ENCODE assay signal across 19 mouse cellular contexts in genomic region chr16:73404509-73404908, GRCm38 (mm10).
DNase-seq lines count a peak whose midpoint lies in the region; ATAC-seq and TF ChIP-seq lines count a peak whose summit lies in the region.
"Had no signal": no experiment of that assay in that cellular context is flagged by ENCODE, and none has a peak within 500 bp of the region (broad histone marks: within the 10 kb centered on the region; RNA-seq: fewer than 3 reads in every experiment).

No protein-coding gene starts in this region.

- H3K4me1 ChIP-seq in lung, embryonic 14.5 days (ENCODE audit: insufficient read depth): no peaks in the 10 kb centered on the region
- peaks cover 3% of the 10 kb centered on the region; the same call in 1 of the 2 replicates for H3K4me1 ChIP-seq in forebrain, embryonic 14.5 days (ENCODE audit: control insufficient read depth, insufficient read depth, low read length)
- no peaks in the 10 kb centered on the region for H3K4me1 ChIP-seq in limb, embryonic 14.5 days (ENCODE audit: control insufficient read depth, insufficient read depth, low read length)
- H3K4me1 ChIP-seq: embryonic facial prominence, embryonic 13.5 days; heart, embryonic 13.5 days had no signal

- no peaks in the 10 kb centered on the region for H3K27me3 ChIP-seq in lung, embryonic 14.5 days (ENCODE audit: insufficient read depth, low read length)
- H3K27me3 ChIP-seq in forebrain, embryonic 14.5 days (replicated peaks; ENCODE audit: control insufficient read depth, insufficient read depth, low read length): no peaks in the 10 kb centered on the region
- no peaks in the 10 kb centered on the region for H3K27me3 ChIP-seq in limb, embryonic 14.5 days (ENCODE audit: control insufficient read depth, insufficient read depth, low read length)
- H3K27me3 ChIP-seq: embryonic facial prominence, embryonic 13.5 days; heart, embryonic 13.5 days; midbrain, embryonic 15.5 days had no signal

- H3K27ac ChIP-seq in lung, embryonic 14.5 days (ENCODE audit: low read depth): no peak overlapping the region
- H3K27ac ChIP-seq in forebrain, embryonic 14.5 days (ENCODE audit: low read depth, low read length): no peak overlapping the region
- no peak overlapping the region for H3K27ac ChIP-seq in layer of hippocampus, adult 2 months
- no peak overlapping the region for H3K27ac ChIP-seq in limb, embryonic 14.5 days (replicated peaks; ENCODE audit: low read depth, low read length)
- H3K27ac ChIP-seq: embryonic facial prominence, embryonic 13.5 days; heart, embryonic 13.5 days; macrophage; midbrain, embryonic 15.5 days had no signal

- intact Hi-C loops in gastrocnemius, postnatal 14 days (cut with DNase I; ENCODE audit: low total_unique reads): no loop called here

- WGBS in lung, embryonic 14.5 days: 38% methylated on average over 3 of the region's 3 CpGs
- 38% methylated on average over 3 of the region's 3 CpGs for WGBS in forebrain, embryonic 14.5 days
- WGBS in limb, embryonic 14.5 days: 33% methylated on average over 3 of the region's 3 CpGs

- peak; percentile 4 for DNase-seq in lung, embryonic 14.5 days
- DNase-seq in lung, postnatal 36 days: no peak
- peak; percentile 51 for DNase-seq in forebrain, embryonic 14.5 days (ENCODE audit: low spot score)
- peak; percentile 28 to 33 for DNase-seq in layer of hippocampus, adult 2 months (ENCODE audit: low spot score in 2 of 2)
- no peak for DNase-seq in limb, embryonic 14.5 days (ENCODE audit: low spot score)
- no peak for DNase-seq in adrenal gland, postnatal 10 days
- no peak for DNase-seq in gastrocnemius, postnatal 14 days
- no peak for DNase-seq in right cerebral cortex, adult 18-20 months
- DNase-seq: adrenal gland, postnatal 14 days; cerebellum, postnatal 25 days; gastrocnemius, postnatal 36 days; kidney, adult 8-10 months; kidney, postnatal 4 days; thymus, postnatal 4 days had no signal

- TF ChIP-seq POLR2A in limb, embryonic 14.5 days (IDR thresholded peaks at IDR 0.05; ENCODE audit: borderline replicate concordance, extremely low read depth, insufficient read depth, insufficient read length): no peak

- no peak overlapping the region for H3K4me3 ChIP-seq in lung, embryonic 14.5 days (ENCODE audit: low read depth, low read length)
- no peak overlapping the region for H3K4me3 ChIP-seq in forebrain, embryonic 14.5 days (ENCODE audit: low read depth, low read length)
- H3K4me3 ChIP-seq in layer of hippocampus, adult 2 months: no peak overlapping the region
- no peak overlapping the region for H3K4me3 ChIP-seq in limb, embryonic 14.5 days (replicated peaks; ENCODE audit: low read length)
- H3K4me3 ChIP-seq: embryonic facial prominence, embryonic 13.5 days; heart, embryonic 13.5 days; midbrain, embryonic 15.5 days had no signal

- no peak for ATAC-seq in lung, embryonic 14.5 days (ENCODE audit: insufficient read depth)
- peak; percentile 37; the same call in 1 of the 2 replicates for ATAC-seq in forebrain, embryonic 14.5 days
- ATAC-seq in limb, embryonic 14.5 days (ENCODE audit: low FRiP score, low read depth): peak; percentile 50; the same call in 1 of the 2 replicates
- ATAC-seq: CD4-positive, CD25-positive, alpha-beta regulatory T cell, adult 4 months; midbrain, embryonic 15.5 days had no signal

- no peaks in the 10 kb centered on the region for H3K9me3 ChIP-seq in lung, embryonic 14.5 days (ENCODE audit: low read depth, low read length)
- no peaks in the 10 kb centered on the region for H3K9me3 ChIP-seq in forebrain, embryonic 14.5 days (replicated peaks; ENCODE audit: control insufficient read depth, low read length)
- no peaks in the 10 kb centered on the region for H3K9me3 ChIP-seq in limb, embryonic 14.5 days (ENCODE audit: control insufficient read depth, low read length)
- H3K9me3 ChIP-seq: embryonic facial prominence, embryonic 13.5 days; heart, embryonic 13.5 days; midbrain, embryonic 15.5 days had no signal

- H3K36me3 ChIP-seq in lung, embryonic 14.5 days (ENCODE audit: insufficient read depth): no peaks in the 10 kb centered on the region
- H3K36me3 ChIP-seq in forebrain, embryonic 14.5 days (ENCODE audit: control insufficient read depth, insufficient read depth, low read length): no peaks in the 10 kb centered on the region
- no peaks in the 10 kb centered on the region for H3K36me3 ChIP-seq in limb, embryonic 14.5 days (ENCODE audit: control insufficient read depth, insufficient read depth, low read length)
- H3K36me3 ChIP-seq: embryonic facial prominence, embryonic 13.5 days; heart, embryonic 13.5 days; midbrain, embryonic 15.5 days had no signal

- no peak overlapping the region for H3K9ac ChIP-seq in lung, embryonic 14.5 days
- H3K9ac ChIP-seq in forebrain, embryonic 14.5 days (ENCODE audit: low read length): no peak overlapping the region
- H3K9ac ChIP-seq in limb, embryonic 14.5 days (ENCODE audit: low read depth, low read length, severe bottlenecking): no peak overlapping the region
- H3K9ac ChIP-seq: embryonic facial prominence, embryonic 13.5 days; heart, embryonic 13.5 days; midbrain, embryonic 15.5 days had no signal

- no peak overlapping the region for H3K4me2 ChIP-seq in lung, embryonic 14.5 days
- H3K4me2 ChIP-seq in forebrain, embryonic 14.5 days (ENCODE audit: low read length): no peak overlapping the region
- no peak overlapping the region for H3K4me2 ChIP-seq in limb, embryonic 14.5 days (replicated peaks; ENCODE audit: low read depth, low read length, severe bottlenecking)
- H3K4me2 ChIP-seq: embryonic facial prominence, embryonic 13.5 days; heart, embryonic 13.5 days; midbrain, embryonic 15.5 days had no signal

- TF ChIP-seq CTCF in lung, embryonic 14.5 days (IDR thresholded peaks at IDR 0.05; ENCODE audit: low read depth): no peak
- no peak for TF ChIP-seq CTCF in layer of hippocampus, adult 2 months (conservative IDR thresholded peaks at IDR 0.05)

Comparison
In these comparisons a context has a peak if more than half of its experiments do, and no peak if none do; other contexts are left out.
1. DNase-seq: peak in lung, embryonic 14.5 days (single experiment), forebrain, embryonic 14.5 days (single experiment) and layer of hippocampus, adult 2 months (2 of 2); none in lung, postnatal 36 days (single experiment), limb, embryonic 14.5 days (single experiment), adrenal gland, postnatal 10 days (single experiment), gastrocnemius, postnatal 14 days (single experiment) and right cerebral cortex, adult 18-20 months (single experiment).